Mouse (Mus musculus) intestine, postnatal 0 days (tissue): ENCODE data around the gene Slc25a38. TPM values are rescaled to one million over a fixed set of nuclear protein-coding genes. Genes with fewer than 3 reads are reported as not detected.

Experiments
- ATAC-seq: fragments of 200-750 bp; cut with Nextera tagmentation; 2 replicates; pipeline ENCODE4 v1.8.0; 2017; ENCODE audit warnings: mild to moderate bottlenecking, moderate TSS enrichment, moderate library complexity
- H3K27ac ChIP-seq: fragments of 300-500 bp; sonication (generic); 2 replicates; pipeline ENCODE4 v1.5.1; 2014; ENCODE audit warnings: mild to moderate bottlenecking, low read depth, low read length, moderate library complexity
- H3K27me3 ChIP-seq: fragments of 300-500 bp; sonication (generic); replicated peaks from 2 replicates; pipeline ENCODE4 v1.6.1; 2014; ENCODE audit warnings: low read length, mixed read lengths; ENCODE audit not compliant: control insufficient read depth, insufficient read depth
- H3K36me3 ChIP-seq: fragments of 300-500 bp; sonication (generic); 2 replicates; pipeline ENCODE4 v1.6.1; 2014; ENCODE audit warnings: mild to moderate bottlenecking, moderate library complexity; ENCODE audit not compliant: control insufficient read depth, insufficient read depth
- H3K4me1 ChIP-seq: fragments of 300-500 bp; sonication (generic); replicated peaks from 2 replicates; pipeline ENCODE4 v1.6.1; 2014; ENCODE audit warnings: antibody characterized with exemption, low read length, mixed read lengths; ENCODE audit not compliant: control insufficient read depth, insufficient read depth
- H3K4me2 ChIP-seq: fragments of 300-500 bp; sonication (generic); replicated peaks from 2 replicates; pipeline ENCODE4 v1.6.1; 2014; ENCODE audit warnings: low read depth, mild to moderate bottlenecking, moderate library complexity
- H3K4me3 ChIP-seq: fragments of 300-500 bp; sonication (generic); 2 replicates; pipeline ENCODE4 v1.5.1; 2014; ENCODE audit warnings: low read depth, low read length
- H3K9ac ChIP-seq: fragments of 300-500 bp; sonication (generic); 2 replicates; pipeline ENCODE4 v1.6.1; 2014; ENCODE audit warnings: mild to moderate bottlenecking, low read depth, low read length
- H3K9me3 ChIP-seq: fragments of 300-500 bp; sonication (generic); 2 replicates; pipeline ENCODE4 v1.6.1; 2016; ENCODE audit warnings: mixed run types; ENCODE audit not compliant: control insufficient read depth
- CTCF ChIP-seq: sonication (generic); IDR thresholded peaks from 2 replicates; pipeline ENCODE4 v1.5.1; 2016; ENCODE audit warnings: low read depth, mild to moderate bottlenecking, control low read depth, antibody characterized with exemption, moderate library complexity
- WGBS: fragments of 180-500 bp; shearing (Covaris S2); extraction: QIAGEN DNeasy Blood & Tissue Kit; methylation state at CpG from one replicate; pipeline ENCODE4 v1.1.7; 2014; 5-methylcytosine and 5-hydroxymethylcytosine counted together
- polyA plus RNA-seq: library from polyadenylated mRNA; unstranded; fragments of >200 nt; fragmentation: Nextera tagmentation; extraction: Ambion mirVana; gene quantifications from 2 replicates; pipeline ENCODE4 v1.2.1, GENCODE M21; 2015

Gene Slc25a38
- 15.8 and 16.1 TPM in 2 replicates for polyA plus RNA-seq

GRCm38 (mm10) chr9:120110211-120111018 is at the start of gene Slc25a38:
TSS of gene Slc25a38 (plus strand) at chr9:120110374.
- H3K4me2 ChIP-seq: peak within 1 kb of the TSS; percentile 79
- peak within 1 kb of the TSS; percentile 86 for H3K27ac ChIP-seq
- H3K27me3 ChIP-seq: no peaks in the 10 kb centered on the region
- WGBS: under 1% methylated on average over 62 of the region's 62 CpGs
- no peaks in the 10 kb centered on the region for H3K9me3 ChIP-seq
- peak; percentile 97 for ATAC-seq
- peak within 1 kb of the TSS; percentile 75 for H3K4me3 ChIP-seq
- peak; percentile 84 for TF ChIP-seq CTCF
- H3K36me3 ChIP-seq: no peaks in the 10 kb centered on the region
- H3K4me1 ChIP-seq: 0 out of 2 replicates have a peak, but pooled peaks cover 6% of the 10 kb centered on the region
- peak within 1 kb of the TSS; percentile 60 for H3K9ac ChIP-seq

- no peak for TF ChIP-seq CTCF
- Histone ChIP-seq H3K4me3 (no peak overlapping the region), H3K27me3 (no peaks in the 10 kb centered on the region), H3K4me1 (no peaks in the 10 kb centered on the region), H3K27ac (no peak overlapping the region), H3K9ac (no peak overlapping the region), H3K9me3 (no peaks in the 10 kb centered on the region), H3K36me3 (no peaks in the 10 kb centered on the region), H3K4me2 (no peak overlapping the region)
- WGBS: 90% methylated on average over 4 of the region's 4 CpGs
- no peak for ATAC-seq
Measured at GRCm38 (mm10) chr9:120064317-120064716, 45.9 kb upstream of the Slc25a38 start.

- WGBS: 32% methylated on average over 2 of the region's 2 CpGs
- H3K4me3 ChIP-seq: no peak overlapping the region
- no peaks in the 10 kb centered on the region for H3K36me3 ChIP-seq
- no peak for ATAC-seq
- H3K4me1 ChIP-seq: no peaks in the 10 kb centered on the region
- H3K27me3 ChIP-seq: no peaks in the 10 kb centered on the region
- TF ChIP-seq CTCF: no peak
- H3K9me3 ChIP-seq: no peaks in the 10 kb centered on the region
- no peak overlapping the region for H3K27ac ChIP-seq
- H3K4me2 ChIP-seq: no peak overlapping the region
- H3K9ac ChIP-seq: no peak overlapping the region
Measured at GRCm38 (mm10) chr9:120067609-120068008, 42.6 kb upstream of the Slc25a38 start.

GRCm38 (mm10) chr9:120068047-120068446 is 42.1 kb upstream of the Slc25a38 start:
- Histone ChIP-seq H3K9me3 (no peaks in the 10 kb centered on the region), H3K27ac (no peak overlapping the region), H3K4me3 (no peak overlapping the region), H3K4me1 (no peaks in the 10 kb centered on the region), H3K27me3 (no peaks in the 10 kb centered on the region), H3K36me3 (no peaks in the 10 kb centered on the region), H3K9ac (no peak overlapping the region), H3K4me2 (0 out of 2 replicates have a peak overlapping the region, but pooled peaks have one; percentile 13)
- 0 out of 2 replicates have a peak, but pooled peaks have one; percentile 57 for ATAC-seq
- no peak for TF ChIP-seq CTCF
- WGBS: 32% methylated on average over 10 of the region's 10 CpGs

- TF ChIP-seq CTCF: no peak
- no peak within 1 kb of the TSS for H3K27ac ChIP-seq
- no peaks in the 10 kb centered on the region for H3K9me3 ChIP-seq
- no peak within 1 kb of the TSS for H3K9ac ChIP-seq
- no peaks in the 10 kb centered on the region for H3K36me3 ChIP-seq
- H3K4me3 ChIP-seq: no peak within 1 kb of the TSS
- no peak for ATAC-seq
- WGBS: 85% methylated on average over 11 of the region's 11 CpGs
- no peaks in the 10 kb centered on the region for H3K27me3 ChIP-seq
- H3K4me1 ChIP-seq: no peaks in the 10 kb centered on the region
- H3K4me2 ChIP-seq: no peak within 1 kb of the TSS
Measured at GRCm38 (mm10) chr9:120069779-120070178, 40.4 kb upstream of the Slc25a38 start, which contains the start of gene Cx3cr1. TSS of gene Cx3cr1 (minus strand) at chr9:120069879.

GRCm38 (mm10) chr9:120071251-120071650 is 38.9 kb upstream of the Slc25a38 start:
- no peak overlapping the region for H3K9ac ChIP-seq
- H3K36me3 ChIP-seq: no peaks in the 10 kb centered on the region
- WGBS: 64% methylated on average over 2 of the region's 2 CpGs
- H3K9me3 ChIP-seq: no peaks in the 10 kb centered on the region
- H3K27me3 ChIP-seq: no peaks in the 10 kb centered on the region
- no peak for TF ChIP-seq CTCF
- ATAC-seq: no peak
- no peak overlapping the region for H3K4me3 ChIP-seq
- no peak overlapping the region for H3K4me2 ChIP-seq
- no peaks in the 10 kb centered on the region for H3K4me1 ChIP-seq
- no peak overlapping the region for H3K27ac ChIP-seq
